Mouse (Mus musculus) heart, postnatal 0 days (tissue): ENCODE measurements at regions not wholly inside any gene's neighbourhood (a gene's known extent, or its start where the extent isn't known, plus 50 kb on each side); places are given as distances from the start of the nearest gene placed in this dataset.

Experiments used
- CTCF ChIP-seq: IDR thresholded peaks from 2 replicates; pipeline ENCODE4 v1.5.1; 2016; ENCODE audit warnings: antibody characterized with exemption, control low read depth, low read depth
- EP300 ChIP-seq: IDR thresholded peaks from 2 replicates; pipeline ENCODE4 v1.6.1; 2016; ENCODE audit warnings: antibody characterized with exemption, low read depth

DNA sequence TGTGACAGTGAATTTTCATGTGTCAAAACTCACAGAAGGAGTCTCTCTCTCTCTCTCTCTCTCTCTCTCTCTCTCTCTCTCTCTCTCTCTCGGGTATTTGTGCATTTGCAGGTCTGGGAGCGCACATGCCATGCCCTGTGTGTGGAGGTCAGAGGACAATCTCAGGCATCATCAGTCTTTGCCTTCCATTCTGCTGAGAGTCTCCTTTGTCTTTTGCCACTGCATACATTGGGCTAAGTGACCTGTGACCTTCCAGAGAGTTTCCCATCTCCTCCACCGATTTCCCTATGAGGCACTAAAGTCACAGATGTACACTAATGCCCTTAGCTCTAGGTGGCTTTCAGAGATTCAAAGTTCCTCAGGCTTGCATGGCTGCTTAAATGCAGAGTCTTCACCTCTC is 391.7 kb downstream of the Tcerg1l start:
- TF ChIP-seq EP300 (no peak), CTCF (no peak)
